Mouse (Mus musculus): ENCODE results near the gene BC030499. TPM values are rescaled to one million over a fixed set of nuclear protein-coding genes. Genes with fewer than 3 reads are reported as not detected.
"Not testable (repeated sequence)": the region's sequence is repeated elsewhere in the genome, so short reads cannot be mapped to it uniquely, and the experiment has no call there.

BC030499 gene
- polyA plus RNA-seq, 1 experiment from 2014 or later: 0.45 TPM

- H3K36me3 ChIP-seq (ENCODE audit: insufficient read depth): peaks cover 98% of the 10 kb centered on the region
- not testable (repeated sequence) for H3K9ac ChIP-seq; H3K9me3 ChIP-seq (ENCODE audit: low read depth, low read length); ATAC-seq (ENCODE audit: insufficient read depth); H3K4me3 ChIP-seq (ENCODE audit: low read depth, low read length); H3K4me1 ChIP-seq (ENCODE audit: insufficient read depth); H3K27me3 ChIP-seq (ENCODE audit: insufficient read depth, low read length); H3K27ac ChIP-seq (ENCODE audit: low read depth); H3K4me2 ChIP-seq
- peak; percentile 10 for DNase-seq
- 93% methylated on average over 4 of the region's 4 CpGs for WGBS
- TF ChIP-seq CTCF (IDR thresholded peaks at IDR 0.05; ENCODE audit: low read depth): peak; percentile 24; the same call in 1 of the 2 replicates
Measured at GRCm38 (mm10) chr11:78276169-78276568, 14.5 kb upstream of the BC030499 start.

- no peaks in the 10 kb centered on the region for H3K27me3 ChIP-seq (ENCODE audit: insufficient read depth, low read length)
- peaks cover 96% of the 10 kb centered on the region for H3K36me3 ChIP-seq (ENCODE audit: insufficient read depth)
- H3K4me1 ChIP-seq (ENCODE audit: insufficient read depth): no peaks in the 10 kb centered on the region
- no peaks in the 10 kb centered on the region for H3K9me3 ChIP-seq (ENCODE audit: low read depth, low read length)
- H3K9ac ChIP-seq: no peak overlapping the region
- 83% methylated on average over 7 of the region's 7 CpGs for WGBS
- TF ChIP-seq CTCF (IDR thresholded peaks at IDR 0.05; ENCODE audit: low read depth): no peak
- no peak for ATAC-seq (ENCODE audit: insufficient read depth)
- no peak overlapping the region for H3K27ac ChIP-seq (ENCODE audit: low read depth)
- H3K4me2 ChIP-seq: no peak overlapping the region
- no peak for DNase-seq
- H3K4me3 ChIP-seq (ENCODE audit: low read depth, low read length): no peak overlapping the region
Measured at GRCm38 (mm10) chr11:78278853-78279252, 11.8 kb upstream of the BC030499 start.

DNA sequence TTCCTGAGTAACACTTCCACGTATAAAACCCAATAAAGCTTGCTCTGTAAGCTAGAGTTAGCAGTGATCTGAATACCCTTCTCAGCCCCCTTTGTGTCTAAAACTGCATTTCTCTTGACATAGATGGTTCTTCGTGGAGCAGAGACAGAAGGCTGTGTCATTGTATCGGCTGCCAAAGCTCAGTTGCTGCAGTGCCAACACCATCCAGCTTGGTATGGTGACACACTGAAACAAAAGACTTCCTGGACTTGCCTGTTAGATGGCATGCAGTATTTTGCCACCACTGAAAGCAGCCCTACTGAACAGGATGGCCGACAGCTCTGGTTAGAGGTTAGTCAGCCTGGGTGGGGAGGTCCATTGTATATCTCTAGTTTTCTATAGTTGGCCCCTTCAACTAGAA lies 11.1 kb upstream of the BC030499 start:
- DNase-seq (no peak), ATAC-seq (ENCODE audit: insufficient read depth) (no peak)
- H3K27ac ChIP-seq (ENCODE audit: low read depth): no peak overlapping the region
- H3K9me3 ChIP-seq (ENCODE audit: low read depth, low read length): no peaks in the 10 kb centered on the region
- H3K4me3 ChIP-seq (ENCODE audit: low read depth, low read length): no peak overlapping the region
- WGBS: 92% methylated on average over 4 of the region's 4 CpGs
- H3K27me3 ChIP-seq (ENCODE audit: insufficient read depth, low read length): no peaks in the 10 kb centered on the region
- H3K4me1 ChIP-seq (ENCODE audit: insufficient read depth): no peaks in the 10 kb centered on the region
- peaks cover 96% of the 10 kb centered on the region for H3K36me3 ChIP-seq (ENCODE audit: insufficient read depth)
- H3K4me2 ChIP-seq: no peak overlapping the region
- TF ChIP-seq CTCF (IDR thresholded peaks at IDR 0.05; ENCODE audit: low read depth): no peak
- no peak overlapping the region for H3K9ac ChIP-seq

DNA sequence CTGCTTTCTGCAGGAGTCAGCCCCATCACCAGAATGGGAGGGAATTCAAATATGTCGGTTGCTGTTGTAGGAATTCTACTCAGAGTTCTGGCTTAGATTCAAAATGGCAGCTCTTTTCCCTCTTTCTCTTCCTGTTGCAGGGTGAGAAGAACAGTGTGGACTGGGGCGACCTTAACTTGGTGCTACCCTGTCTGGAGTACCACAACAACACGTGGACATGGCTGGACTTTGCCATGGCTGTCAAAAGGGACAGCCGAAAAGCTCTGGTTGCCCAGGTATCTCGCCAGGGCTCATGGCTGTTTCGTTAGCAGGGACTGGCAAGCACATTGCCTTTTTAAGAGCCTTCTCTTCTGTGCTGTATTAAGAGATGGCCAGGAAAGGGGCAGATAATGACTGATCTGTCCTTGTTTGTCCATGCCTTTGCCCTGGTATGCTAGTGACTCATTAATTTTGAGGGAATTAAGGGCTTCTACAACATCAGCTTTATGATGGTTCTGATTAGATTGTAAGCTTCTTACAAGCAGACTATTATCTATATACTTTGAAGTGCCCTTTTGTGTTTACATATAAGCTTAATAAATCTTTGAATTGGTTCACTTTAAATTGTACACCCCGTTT lies 1.4 kb upstream of the BC030499 start:
- Histone ChIP-seq H3K9ac (no peak overlapping the region), H3K36me3 (ENCODE audit: insufficient read depth) (peaks cover 85% of the 10 kb centered on the region), H3K4me1 (ENCODE audit: insufficient read depth) (no peaks in the 10 kb centered on the region), H3K9me3 (ENCODE audit: low read depth, low read length) (no peaks in the 10 kb centered on the region), H3K4me3 (ENCODE audit: low read depth, low read length) (no peak overlapping the region), H3K27me3 (ENCODE audit: insufficient read depth, low read length) (no peaks in the 10 kb centered on the region), H3K27ac (ENCODE audit: low read depth) (no peak overlapping the region), H3K4me2 (no peak overlapping the region)
- 86% methylated on average over 7 of the region's 7 CpGs for WGBS
- ATAC-seq (ENCODE audit: insufficient read depth) (no peak), DNase-seq (no peak)
- no peak for TF ChIP-seq CTCF (IDR thresholded peaks at IDR 0.05; ENCODE audit: low read depth)

DNA sequence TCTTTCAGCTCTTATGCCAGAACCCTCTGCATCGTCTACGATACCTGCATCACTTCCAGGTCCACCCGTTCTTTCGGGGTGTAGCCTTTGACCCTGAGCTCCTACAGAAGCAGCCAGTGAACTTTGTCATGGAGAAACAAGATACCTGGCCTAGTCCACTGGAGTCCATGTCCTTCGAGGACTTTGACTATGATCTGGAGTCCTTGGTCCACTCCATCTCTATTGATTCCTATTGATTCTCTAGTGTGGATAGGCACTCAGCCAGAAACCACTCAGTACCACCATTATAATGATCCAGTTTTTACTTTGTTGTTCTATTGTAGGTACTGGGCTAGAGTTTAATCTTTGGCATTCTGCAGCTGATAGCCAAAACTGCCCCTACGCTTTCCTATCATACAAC lies 3.9 kb downstream of the BC030499 start:
- ATAC-seq (ENCODE audit: insufficient read depth) (no peak), DNase-seq (no peak)
- no peaks in the 10 kb centered on the region for H3K27me3 ChIP-seq (ENCODE audit: insufficient read depth, low read length)
- peaks cover 33% of the 10 kb centered on the region for H3K36me3 ChIP-seq (ENCODE audit: insufficient read depth)
- no peaks in the 10 kb centered on the region for H3K4me1 ChIP-seq (ENCODE audit: insufficient read depth)
- H3K4me3 ChIP-seq (ENCODE audit: low read depth, low read length): no peak overlapping the region
- no peak overlapping the region for H3K27ac ChIP-seq (ENCODE audit: low read depth)
- no peak overlapping the region for H3K9ac ChIP-seq
- 91% methylated on average over 6 of the region's 6 CpGs for WGBS
- no peaks in the 10 kb centered on the region for H3K9me3 ChIP-seq (ENCODE audit: low read depth, low read length)
- H3K4me2 ChIP-seq: no peak overlapping the region
- no peak for TF ChIP-seq CTCF (IDR thresholded peaks at IDR 0.05; ENCODE audit: low read depth)

- Histone ChIP-seq H3K4me2 (peak overlapping the region; percentile 76), H3K4me1 (ENCODE audit: insufficient read depth) (no peaks in the 10 kb centered on the region), H3K9me3 (ENCODE audit: low read depth, low read length) (no peaks in the 10 kb centered on the region), H3K36me3 (ENCODE audit: insufficient read depth) (peaks cover 29% of the 10 kb centered on the region), H3K27ac (ENCODE audit: low read depth) (peak overlapping the region; percentile 60; the same call in 1 of the 2 replicates), H3K27me3 (ENCODE audit: insufficient read depth, low read length) (no peaks in the 10 kb centered on the region), H3K9ac (peak overlapping the region; percentile 83), H3K4me3 (ENCODE audit: low read depth, low read length) (peak overlapping the region; percentile 87)
- DNase-seq (no peak), ATAC-seq (ENCODE audit: insufficient read depth) (peak; percentile 42)
- no peak for TF ChIP-seq CTCF (IDR thresholded peaks at IDR 0.05; ENCODE audit: low read depth)
- WGBS: 61% methylated on average over 7 of the region's 7 CpGs
Measured at GRCm38 (mm10) chr11:78300917-78301316, 10.3 kb downstream of the BC030499 start.

- Histone ChIP-seq H3K27ac (ENCODE audit: low read depth) (peak within 1 kb of the TSS; percentile 86), H3K4me3 (ENCODE audit: low read depth, low read length) (peak within 1 kb of the TSS; percentile 87), H3K36me3 (ENCODE audit: insufficient read depth) (peaks cover 34% of the 10 kb centered on the region), H3K4me2 (peak within 1 kb of the TSS; percentile 76), H3K27me3 (ENCODE audit: insufficient read depth, low read length) (no peaks in the 10 kb centered on the region), H3K4me1 (ENCODE audit: insufficient read depth) (no peaks in the 10 kb centered on the region), H3K9ac (peak within 1 kb of the TSS; percentile 83), H3K9me3 (ENCODE audit: low read depth, low read length) (no peaks in the 10 kb centered on the region)
- ATAC-seq (ENCODE audit: insufficient read depth): peak; percentile 100
- under 1% methylated on average over 49 of the region's 49 CpGs for WGBS
- peak; percentile 97 for DNase-seq
- no peak for TF ChIP-seq CTCF (IDR thresholded peaks at IDR 0.05; ENCODE audit: low read depth)
Measured at GRCm38 (mm10) chr11:78301357-78302084, 10.9 kb downstream of the BC030499 start, which contains the start of gene Spag5. TSS of gene Spag5 (plus strand) at chr11:78301529.

Measured in lung, embryonic 14.5 days (tissue).